ENCODE assay signal across 10 mouse cellular contexts in genomic region chr14:79773425-79774391, GRCm38 (mm10). TPM values are rescaled to one million over a fixed set of nuclear protein-coding genes. Genes with fewer than 3 reads are reported as not detected.
DNase-seq lines count a peak whose midpoint lies in the region; ATAC-seq lines count a peak whose summit lies in the region.
"Had no signal": no experiment of that assay in that cellular context is flagged by ENCODE, and none has a peak within 500 bp of the region (broad histone marks: within the 10 kb centered on the region; RNA-seq: fewer than 3 reads in every experiment).

No protein-coding gene starts in this region.

- H3K4me2 ChIP-seq in heart, embryonic 14.5 days (ENCODE audit: low read length), result peak overlapping the region; percentile 66
- peak overlapping the region; percentile 95 for H3K4me2 ChIP-seq in hindbrain, embryonic 14.5 days (replicated peaks)
- H3K4me2 ChIP-seq in midbrain, embryonic 14.5 days (ENCODE audit: low read length), result peak overlapping the region; percentile 84

- no peaks in the 10 kb centered on the region for H3K9me3 ChIP-seq in heart, embryonic 14.5 days (ENCODE audit: control insufficient read depth, low read length)
- H3K9me3 ChIP-seq in hindbrain, embryonic 14.5 days (ENCODE audit: control insufficient read depth, low read length), result no peaks in the 10 kb centered on the region
- H3K9me3 ChIP-seq in midbrain, embryonic 14.5 days (ENCODE audit: control insufficient read depth, low read length), result no peaks in the 10 kb centered on the region

- H3K27me3 ChIP-seq in heart, embryonic 14.5 days (ENCODE audit: control insufficient read depth, insufficient read depth, low read length), result peaks cover 73% of the 10 kb centered on the region
- peaks cover 21% of the 10 kb centered on the region; the same call in 1 of the 2 replicates for H3K27me3 ChIP-seq in hindbrain, embryonic 14.5 days (ENCODE audit: control insufficient read depth, insufficient read depth, low read length)
- peaks cover 4% of the 10 kb centered on the region; the same call in 1 of the 2 replicates for H3K27me3 ChIP-seq in midbrain, embryonic 14.5 days (ENCODE audit: control insufficient read depth, insufficient read depth, low read length)

- DNase-seq in heart, adult 8-10 months (ENCODE audit: low spot score), result no peak
- peak; percentile 23 to 29 for DNase-seq in cerebellum, postnatal 36 days
- DNase-seq in hindbrain, embryonic 14.5 days (ENCODE audit: low spot score), result peak; percentile 75
- DNase-seq in midbrain, embryonic 14.5 days, result peak; percentile 92
- no peak for DNase-seq in yolk sac, embryonic 10.5 days (ENCODE audit: low spot score)
- no peak for DNase-seq in spleen, adult 12 weeks (ENCODE audit: low spot score)

- peaks cover 9 to 27% of the 10 kb centered on the region in 2 experiments; a peak in 3 of 4 replicates for H3K4me1 ChIP-seq in heart, embryonic 14.5 days (ENCODE audit: control insufficient read depth in 2 of 2, insufficient read depth in 2 of 2, low read length in 2 of 2)
- peaks cover 33% of the 10 kb centered on the region for H3K4me1 ChIP-seq in hindbrain, embryonic 14.5 days (replicated peaks; ENCODE audit: control insufficient read depth, insufficient read depth, low read length)
- H3K4me1 ChIP-seq in midbrain, embryonic 14.5 days (ENCODE audit: control insufficient read depth, insufficient read depth, low read length), result peaks cover 38% of the 10 kb centered on the region

- H3K9ac ChIP-seq in heart, embryonic 14.5 days (ENCODE audit: low read length), result 0 out of 2 replicates have a peak overlapping the region, but pooled peaks have one; percentile 31
- H3K9ac ChIP-seq in hindbrain, embryonic 14.5 days, result peak overlapping the region; percentile 87
- peak overlapping the region; percentile 73 for H3K9ac ChIP-seq in midbrain, embryonic 14.5 days (replicated peaks; ENCODE audit: low read length)

- no peak for ATAC-seq in heart, embryonic 14.5 days (ENCODE audit: insufficient number of reproducible peaks, insufficient read depth, low FRiP score, low read depth)
- ATAC-seq in hindbrain, embryonic 14.5 days (ENCODE audit: low FRiP score), result peak; percentile 21
- ATAC-seq in midbrain, embryonic 14.5 days (ENCODE audit: low FRiP score, low TSS enrichment), result peak; percentile 57
- no peak for ATAC-seq in activated CD4-positive, CD25-positive, alpha-beta regulatory T cell, adult 4 months

- WGBS in heart, embryonic 14.5 days, result under 1% methylated on average over 44 of the region's 44 CpGs
- WGBS in hindbrain, embryonic 14.5 days, result under 1% methylated on average over 44 of the region's 44 CpGs
- under 1% methylated on average over 44 of the region's 44 CpGs for WGBS in midbrain, embryonic 14.5 days

- no peaks in the 10 kb centered on the region for H3K36me3 ChIP-seq in heart, embryonic 14.5 days (ENCODE audit: control insufficient read depth, insufficient read depth, low read length)
- no peaks in the 10 kb centered on the region for H3K36me3 ChIP-seq in hindbrain, embryonic 14.5 days (replicated peaks; ENCODE audit: control insufficient read depth, insufficient read depth)
- H3K36me3 ChIP-seq in midbrain, embryonic 14.5 days (ENCODE audit: control insufficient read depth, insufficient read depth, low read length), result no peaks in the 10 kb centered on the region

- H3K27ac ChIP-seq in heart, embryonic 14.5 days (replicated peaks in 1 of 2; ENCODE audit: control insufficient read depth in 1 of 2, insufficient read depth in 1 of 2, low read depth in 2 of 2, low read length in 2 of 2), result no peak overlapping the region
- H3K27ac ChIP-seq in hindbrain, embryonic 14.5 days, result peak overlapping the region; percentile 82
- peak overlapping the region; percentile 87 for H3K27ac ChIP-seq in midbrain, embryonic 14.5 days (replicated peaks; ENCODE audit: low read depth, low read length)

- H3K4me3 ChIP-seq in heart, embryonic 14.5 days (ENCODE audit: control insufficient read depth in 1 of 2, insufficient read depth in 1 of 2, low read depth in 1 of 2, low read length in 2 of 2), result peak overlapping the region; percentile 33 to 34
- peak overlapping the region; percentile 48 for H3K4me3 ChIP-seq in hindbrain, embryonic 14.5 days (replicated peaks; ENCODE audit: low read length)
- peak overlapping the region; percentile 44 for H3K4me3 ChIP-seq in midbrain, embryonic 14.5 days (replicated peaks; ENCODE audit: low read depth, low read length)

RNA-seq across cellular contexts. Expression of gene Pcdh8, which starts 2.6 kb away (rescaled TPM):
- polyA plus RNA-seq in heart, embryonic 14.5 days (2014; fragmentation: Nextera tagmentation; extraction: Ambion mirVana), result 0.12 TPM in 1 of 2 replicates, not detected in the other
- total RNA-seq in heart, adult 8-10 months (2022), result under 1 TPM; 0.06 to 0.19 (median 0.13) TPM
- polyA plus RNA-seq in hindbrain, embryonic 14.5 days (2014; fragmentation: Nextera tagmentation; extraction: Ambion mirVana), result 40.5 and 52.0 TPM in 2 replicates
- polyA plus RNA-seq in midbrain, embryonic 14.5 days (2014; fragmentation: Nextera tagmentation; extraction: Ambion mirVana), result 58.7 and 61.2 TPM in 2 replicates
- polyA plus RNA-seq in activated CD4-positive, CD25-positive, alpha-beta regulatory T cell, adult 4 months (2017; shearing (Covaris generic)), result not detected
- total RNA-seq: MEL; neutrophil, adult 5-6 weeks had no signal

Comparison
In these comparisons a context has a peak if more than half of its experiments do, and no peak if none do; other contexts are left out.
1. ATAC-seq: peak in hindbrain, embryonic 14.5 days (single experiment) and midbrain, embryonic 14.5 days (single experiment); none in heart, embryonic 14.5 days (single experiment) and activated CD4-positive, CD25-positive, alpha-beta regulatory T cell, adult 4 months (single experiment).
2. H3K27ac ChIP-seq: peak in hindbrain, embryonic 14.5 days (single experiment) and midbrain, embryonic 14.5 days (single experiment); none in heart, embryonic 14.5 days (0 of 2).
3. H3K9ac ChIP-seq: peak in every context shown above with its lines; median percentile 87 in hindbrain, embryonic 14.5 days; 73 in midbrain, embryonic 14.5 days; 31 in heart, embryonic 14.5 days.
4. DNase-seq: peak in cerebellum, postnatal 36 days (2 of 2), hindbrain, embryonic 14.5 days (single experiment) and midbrain, embryonic 14.5 days (single experiment); none in heart, adult 8-10 months (single experiment), yolk sac, embryonic 10.5 days (single experiment) and spleen, adult 12 weeks (single experiment).
5. RNA of gene Pcdh8, which starts 2.6 kb away (polyA plus RNA-seq): 58.7 to 61.2 TPM in midbrain, embryonic 14.5 days and 40.5 to 52.0 TPM in hindbrain, embryonic 14.5 days; 0.12 TPM in heart, embryonic 14.5 days and not detected in activated CD4-positive, CD25-positive, alpha-beta regulatory T cell, adult 4 months; every median in the first group is over 10 times any median in the second.
6. Peak in every context shown above with its lines, with median percentiles within 50 percentile points of each other: H3K4me2 ChIP-seq and H3K4me3 ChIP-seq.